In the genomic region with DNA sequence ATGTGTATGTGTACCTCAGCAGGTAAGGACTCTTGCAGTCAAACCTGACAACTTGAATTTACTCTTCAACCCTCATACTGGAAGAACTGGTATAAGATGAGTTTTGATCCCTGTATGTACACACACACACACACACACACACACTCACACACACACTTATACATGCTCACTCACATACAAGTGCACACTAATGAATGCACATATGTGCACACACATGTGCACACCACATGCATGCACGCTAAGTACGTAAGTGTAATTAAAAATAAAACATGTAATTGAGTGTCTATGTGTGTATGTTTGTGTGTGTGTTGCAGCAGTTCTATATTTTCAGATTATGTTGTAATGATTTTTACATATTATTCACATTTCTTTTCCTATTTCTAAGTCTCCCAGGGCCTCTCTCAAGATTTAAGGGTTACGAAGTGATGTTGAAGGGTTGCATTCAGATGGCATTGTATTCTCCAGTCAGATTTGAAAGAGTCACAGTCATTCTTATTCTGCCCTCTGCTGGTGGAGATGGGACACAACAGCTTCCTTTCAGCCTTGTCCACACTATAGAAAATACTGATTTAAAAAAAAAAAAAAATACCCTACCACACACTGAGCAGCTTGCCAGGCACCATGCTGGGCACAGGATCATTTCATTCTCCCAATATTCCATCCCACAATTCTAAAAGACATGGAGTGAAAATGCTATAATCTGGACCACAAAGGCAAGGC, we compare ENCODE assay signal across 8 mouse cellular contexts.
DNase-seq lines count a peak whose midpoint lies in the region; ATAC-seq and TF ChIP-seq lines count a peak whose summit lies in the region.

No protein-coding gene starts in this region.

- H3K4me2 ChIP-seq in hindbrain, embryonic 13.5 days = no peak overlapping the region
- H3K4me2 ChIP-seq in embryonic facial prominence, embryonic 14.5 days (ENCODE audit: low read depth, low read length) = no peak overlapping the region
- no peak overlapping the region for H3K4me2 ChIP-seq in limb, embryonic 14.5 days (replicated peaks; ENCODE audit: low read depth, low read length, severe bottlenecking)
- no peak overlapping the region for H3K4me2 ChIP-seq in neural tube, embryonic 15.5 days

- H3K27me3 ChIP-seq in hindbrain, embryonic 10.5 days (ENCODE audit: insufficient read depth, poor library complexity, severe bottlenecking) = no peaks in the 10 kb centered on the region
- H3K27me3 ChIP-seq in hindbrain, embryonic 13.5 days = no peaks in the 10 kb centered on the region
- H3K27me3 ChIP-seq in embryonic facial prominence, embryonic 14.5 days (replicated peaks; ENCODE audit: control insufficient read depth, insufficient read depth, low read length) = no peaks in the 10 kb centered on the region
- H3K27me3 ChIP-seq in limb, embryonic 14.5 days (ENCODE audit: control insufficient read depth, insufficient read depth, low read length) = no peaks in the 10 kb centered on the region
- H3K27me3 ChIP-seq in neural tube, embryonic 15.5 days (replicated peaks) = no peaks in the 10 kb centered on the region

- no peak overlapping the region for H3K9ac ChIP-seq in hindbrain, embryonic 13.5 days
- H3K9ac ChIP-seq in embryonic facial prominence, embryonic 14.5 days (ENCODE audit: low read depth, low read length) = no peak overlapping the region
- H3K9ac ChIP-seq in limb, embryonic 14.5 days (ENCODE audit: low read depth, low read length, severe bottlenecking) = no peak overlapping the region
- H3K9ac ChIP-seq in neural tube, embryonic 15.5 days (replicated peaks) = no peak overlapping the region

- TF ChIP-seq POLR2A in limb, embryonic 14.5 days (IDR thresholded peaks at IDR 0.05; ENCODE audit: borderline replicate concordance, extremely low read depth, insufficient read depth, insufficient read length) = no peak

- ATAC-seq in hindbrain, embryonic 13.5 days (ENCODE audit: low FRiP score) = no peak
- no peak for ATAC-seq in embryonic facial prominence, embryonic 14.5 days (ENCODE audit: low read depth)
- ATAC-seq in limb, embryonic 14.5 days (ENCODE audit: low FRiP score, low read depth) = no peak; the same call in 1 of the 2 replicates
- peak; percentile 41 for ATAC-seq in neural tube, embryonic 15.5 days (ENCODE audit: low FRiP score)

- no peaks in the 10 kb centered on the region for H3K4me1 ChIP-seq in hindbrain, embryonic 10.5 days (replicated peaks)
- no peaks in the 10 kb centered on the region for H3K4me1 ChIP-seq in hindbrain, embryonic 13.5 days (replicated peaks)
- H3K4me1 ChIP-seq in embryonic facial prominence, embryonic 14.5 days (ENCODE audit: control insufficient read depth, insufficient read depth, low read length) = no peaks in the 10 kb centered on the region
- H3K4me1 ChIP-seq in limb, embryonic 14.5 days (ENCODE audit: control insufficient read depth, insufficient read depth, low read length) = no peaks in the 10 kb centered on the region
- no peaks in the 10 kb centered on the region for H3K4me1 ChIP-seq in neural tube, embryonic 15.5 days

- no peak overlapping the region for H3K4me3 ChIP-seq in hindbrain, embryonic 10.5 days
- no peak overlapping the region for H3K4me3 ChIP-seq in hindbrain, embryonic 13.5 days
- H3K4me3 ChIP-seq in embryonic facial prominence, embryonic 14.5 days (ENCODE audit: low read depth, low read length) = no peak overlapping the region
- no peak overlapping the region for H3K4me3 ChIP-seq in limb, embryonic 14.5 days (replicated peaks; ENCODE audit: low read length)
- H3K4me3 ChIP-seq in neural tube, embryonic 15.5 days (replicated peaks) = no peak overlapping the region

- peak; percentile 36 for DNase-seq in hindbrain, embryonic 10.5 days (ENCODE audit: low spot score)
- DNase-seq in CD4-positive helper T cell, adult 2 months (ENCODE audit: low read depth, low spot score) = peak; percentile 47
- peak; percentile 22 for DNase-seq in Muller cell, postnatal 12 days (ENCODE audit: inconsistent ontology term)
- DNase-seq in embryonic facial prominence, embryonic 14.5 days (ENCODE audit: low spot score) = peak; percentile 45
- peak; percentile 75 for DNase-seq in limb, embryonic 14.5 days (ENCODE audit: low spot score)
- no peak for DNase-seq in urinary bladder, postnatal 25 days (ENCODE audit: low spot score)

- H3K9me3 ChIP-seq in hindbrain, embryonic 10.5 days = no peaks in the 10 kb centered on the region
- no peaks in the 10 kb centered on the region for H3K9me3 ChIP-seq in hindbrain, embryonic 13.5 days
- no peaks in the 10 kb centered on the region for H3K9me3 ChIP-seq in embryonic facial prominence, embryonic 14.5 days (ENCODE audit: control insufficient read depth, low read length)
- H3K9me3 ChIP-seq in limb, embryonic 14.5 days (ENCODE audit: control insufficient read depth, low read length) = no peaks in the 10 kb centered on the region
- no peaks in the 10 kb centered on the region for H3K9me3 ChIP-seq in neural tube, embryonic 15.5 days (replicated peaks)

- no peak overlapping the region for H3K27ac ChIP-seq in hindbrain, embryonic 10.5 days
- no peak overlapping the region for H3K27ac ChIP-seq in hindbrain, embryonic 13.5 days
- H3K27ac ChIP-seq in embryonic facial prominence, embryonic 14.5 days (replicated peaks; ENCODE audit: low read depth, low read length) = no peak overlapping the region
- no peak overlapping the region for H3K27ac ChIP-seq in limb, embryonic 14.5 days (replicated peaks; ENCODE audit: low read depth, low read length)
- no peak overlapping the region for H3K27ac ChIP-seq in neural tube, embryonic 15.5 days (replicated peaks)

- 90% methylated on average over 3 of the region's 3 CpGs for WGBS in hindbrain, embryonic 10.5 days
- WGBS in hindbrain, embryonic 13.5 days = 83% methylated on average over 3 of the region's 3 CpGs
- 78% methylated on average over 3 of the region's 3 CpGs for WGBS in embryonic facial prominence, embryonic 14.5 days
- 78% methylated on average over 3 of the region's 3 CpGs for WGBS in limb, embryonic 14.5 days
- 74% methylated on average over 3 of the region's 3 CpGs for WGBS in neural tube, embryonic 15.5 days

- H3K36me3 ChIP-seq in hindbrain, embryonic 10.5 days = no peaks in the 10 kb centered on the region
- no peaks in the 10 kb centered on the region for H3K36me3 ChIP-seq in hindbrain, embryonic 13.5 days
- H3K36me3 ChIP-seq in embryonic facial prominence, embryonic 14.5 days (ENCODE audit: control insufficient read depth, insufficient read depth, low read length) = no peaks in the 10 kb centered on the region
- H3K36me3 ChIP-seq in limb, embryonic 14.5 days (ENCODE audit: control insufficient read depth, insufficient read depth, low read length) = no peaks in the 10 kb centered on the region
- no peaks in the 10 kb centered on the region for H3K36me3 ChIP-seq in neural tube, embryonic 15.5 days
